Mouse (Mus musculus) heart, embryonic 12.5 days (tissue): ENCODE measurements around the gene Gm7347. TPM values are rescaled to one million over a fixed set of nuclear protein-coding genes. Genes with fewer than 3 reads are reported as not detected.

Source experiments
- polyA plus RNA-seq: library from polyadenylated mRNA; unstranded; fragments of >200 nt; fragmentation: Nextera tagmentation; extraction: Ambion mirVana; gene quantifications from 2 replicates; pipeline ENCODE4 v1.2.1, GENCODE M21; 2016

Gene Gm7347
- polyA plus RNA-seq, 1 experiment from 2014 or later = not detected

Other genes starting within 250 kb of the Gm7347 start
- gene Gm21663, start 116.2 kb downstream of the Gm7347 start, polyA plus RNA-seq = 0.24 and 0.27 TPM in 2 replicates
- 0.14 TPM in 1 of 2 replicates, not detected in the other for gene Gm21671, start 104.2 kb downstream of the Gm7347 start, polyA plus RNA-seq
- gene Gm21680, start 85.9 kb downstream of the Gm7347 start, polyA plus RNA-seq = 0.09 and 0.17 TPM in 2 replicates
- gene Gm21698, start 69.9 kb downstream of the Gm7347 start, polyA plus RNA-seq = 0.13 and 0.22 TPM in 2 replicates
- 0.54 TPM in 1 of 2 replicates, not detected in the other for gene Gm1979, start 53.8 kb downstream of the Gm7347 start, polyA plus RNA-seq
- gene Gm5862, start 35.7 kb downstream of the Gm7347 start, polyA plus RNA-seq = not detected in 2 replicates
- 0.06 and 0.10 TPM in 2 replicates for gene Speer4a, start 19.0 kb downstream of the Gm7347 start, polyA plus RNA-seq
- gene Gm10471, start 30.7 kb upstream of the Gm7347 start, polyA plus RNA-seq = 0.06 TPM in 1 of 2 replicates, not detected in the other
- 0.09 TPM in 1 of 2 replicates, not detected in the other for gene 5031410I06Rik, start 46.8 kb upstream of the Gm7347 start, polyA plus RNA-seq
- gene Gm10220, start 62.8 kb upstream of the Gm7347 start, polyA plus RNA-seq = 0.12 and 0.17 TPM in 2 replicates
- not detected in 2 replicates for gene Gm7361, start 199.1 kb upstream of the Gm7347 start, polyA plus RNA-seq